Mouse (Mus musculus): ENCODE results near the gene Kif2a.

- TF ChIP-seq ZNF384 (IDR thresholded peaks at IDR 0.05; ENCODE audit: low read depth, low read length) (no peak), MAFK (IDR thresholded peaks at IDR 0.05; ENCODE audit: insufficient read depth, low read depth, low read length) (no peak)
Measured at GRCm38 (mm10) chr13:107031228-107031627, 9.3 kb upstream of the Kif2a start.
